Mouse (Mus musculus): ENCODE results near the gene Tox2. TPM values are rescaled to one million over a fixed set of nuclear protein-coding genes. Genes with fewer than 3 reads are reported as not detected.

Tox2 gene
- total RNA-seq, 1 experiment = 0.36 TPM

DNA sequence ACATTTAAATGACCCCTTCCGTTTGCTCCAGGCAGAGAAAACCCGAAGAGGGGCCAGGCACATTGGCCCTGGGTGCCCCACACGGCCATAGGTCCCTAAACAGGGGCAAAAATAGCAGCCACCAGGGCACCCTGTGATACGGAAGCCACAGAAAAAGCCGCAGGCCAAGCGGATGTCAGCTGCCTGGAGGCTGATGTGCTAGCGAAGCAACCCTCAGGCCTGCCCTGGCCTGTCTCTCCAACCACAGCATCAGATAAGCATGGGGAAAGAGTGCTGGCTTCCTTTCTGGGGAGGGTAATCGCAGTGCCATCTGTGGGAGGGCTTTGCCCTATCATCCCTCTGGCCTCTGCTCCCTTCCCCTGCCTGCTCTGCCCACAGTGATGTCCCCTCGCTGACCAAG, 26.1 kb downstream of the Tox2 start:
- no peaks in the 10 kb centered on the region for H3K36me3 ChIP-seq (ENCODE audit: control insufficient read depth, insufficient read depth, low read length, poor library complexity, severe bottlenecking)
- H3K4me1 ChIP-seq (ENCODE audit: control insufficient read depth in 2 of 2, insufficient read depth in 2 of 2, low read length in 2 of 2, poor library complexity in 1 of 2) = no peaks in the 10 kb centered on the region
- in situ Hi-C loops (cut with MboI; ENCODE audit: low sequenced_read_pairs in 2 of 2, unreplicated experiment in 2 of 2) = no loop called here
- H3K4me3 ChIP-seq (ENCODE audit: insufficient read depth in 1 of 2, low read depth in 1 of 2, low read length in 2 of 2, poor library complexity in 1 of 2, severe bottlenecking in 1 of 2) = no peak overlapping the region
- no peak overlapping the region for H3K27ac ChIP-seq (ENCODE audit: insufficient read depth, low read depth, low read length, poor library complexity, severe bottlenecking)
- DNase-seq (ENCODE audit: low read depth, low spot score) = no peak
- no peak overlapping the region for H3K9ac ChIP-seq (ENCODE audit: insufficient read depth, low read depth, low read length, poor library complexity, severe bottlenecking)
- no peaks in the 10 kb centered on the region for H3K9me3 ChIP-seq (ENCODE audit: control insufficient read depth, insufficient read depth, low read depth, low read length)
- no peak for TF ChIP-seq CHD2 (IDR thresholded peaks at IDR 0.05; ENCODE audit: low read depth, low read length)
- TF ChIP-seq HCFC1 (IDR thresholded peaks at IDR 0.05; ENCODE audit: borderline replicate concordance, insufficient read depth, low read length) = no peak
- no peak for TF ChIP-seq MAFK (IDR thresholded peaks at IDR 0.05; ENCODE audit: insufficient read depth, low read depth, low read length)
- TF ChIP-seq ZC3H11A (IDR thresholded peaks at IDR 0.05; ENCODE audit: borderline replicate concordance, low read depth, low read length) = no peak
- no peak for TF ChIP-seq ZNF384 (IDR thresholded peaks at IDR 0.05; ENCODE audit: low read depth, low read length)

DNA sequence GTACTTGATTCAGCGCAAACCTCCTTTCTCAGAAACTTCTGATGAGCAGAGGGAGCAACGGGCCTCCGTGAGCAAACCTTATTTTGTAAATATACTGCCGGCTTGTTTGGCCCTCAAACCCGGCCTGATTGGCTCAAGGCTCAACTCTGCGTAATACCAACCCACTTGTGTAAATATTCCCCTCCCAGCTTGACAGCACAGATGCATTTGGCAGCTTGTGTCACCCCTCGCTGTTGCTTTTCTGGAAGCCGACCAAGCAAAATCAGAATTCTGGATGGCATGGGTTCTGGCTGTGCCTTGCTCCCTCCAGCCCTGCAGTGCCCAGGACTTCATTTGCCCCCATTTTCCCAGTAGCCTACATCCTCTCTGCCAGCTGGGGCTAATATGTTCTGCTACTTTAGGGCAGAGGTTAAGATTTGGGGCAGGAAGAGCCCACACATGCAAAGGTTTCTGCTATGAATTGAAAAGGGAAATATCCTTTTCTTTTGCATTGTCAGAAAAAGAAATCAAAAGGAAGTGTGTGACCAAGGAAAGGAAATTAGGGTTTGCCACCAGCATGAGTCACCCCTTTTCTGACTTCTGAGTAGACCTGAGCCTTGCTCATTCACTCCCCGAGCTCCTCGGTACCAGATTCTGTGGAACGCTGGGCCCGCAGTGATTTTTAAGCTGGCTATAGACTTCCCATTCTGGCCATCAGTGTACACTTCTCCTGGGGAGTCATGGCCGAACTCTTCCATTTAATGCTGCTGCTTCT, 29.0 kb downstream of the Tox2 start:
- H3K9me3 ChIP-seq (ENCODE audit: control insufficient read depth, insufficient read depth, low read depth, low read length) = no peaks in the 10 kb centered on the region
- H3K4me3 ChIP-seq (ENCODE audit: insufficient read depth in 1 of 2, low read depth in 1 of 2, low read length in 2 of 2, poor library complexity in 1 of 2, severe bottlenecking in 1 of 2) = no peak overlapping the region
- H3K27ac ChIP-seq (ENCODE audit: insufficient read depth, low read depth, low read length, poor library complexity, severe bottlenecking) = no peak overlapping the region
- no peak overlapping the region for H3K9ac ChIP-seq (ENCODE audit: insufficient read depth, low read depth, low read length, poor library complexity, severe bottlenecking)
- DNase-seq (ENCODE audit: low read depth, low spot score) = no peak
- H3K36me3 ChIP-seq (ENCODE audit: control insufficient read depth, insufficient read depth, low read length, poor library complexity, severe bottlenecking) = no peaks in the 10 kb centered on the region
- in situ Hi-C loops (cut with MboI; ENCODE audit: low sequenced_read_pairs in 2 of 2, unreplicated experiment in 2 of 2) = no loop called here
- no peaks in the 10 kb centered on the region for H3K4me1 ChIP-seq (ENCODE audit: control insufficient read depth in 2 of 2, insufficient read depth in 2 of 2, low read length in 2 of 2, poor library complexity in 1 of 2)
- TF ChIP-seq CHD2 (IDR thresholded peaks at IDR 0.05; ENCODE audit: low read depth, low read length) (no peak), ZNF384 (IDR thresholded peaks at IDR 0.05; ENCODE audit: low read depth, low read length) (no peak), HCFC1 (IDR thresholded peaks at IDR 0.05; ENCODE audit: borderline replicate concordance, insufficient read depth, low read length) (no peak), MAFK (IDR thresholded peaks at IDR 0.05; ENCODE audit: insufficient read depth, low read depth, low read length) (no peak), ZC3H11A (IDR thresholded peaks at IDR 0.05; ENCODE audit: borderline replicate concordance, low read depth, low read length) (no peak)

DNA sequence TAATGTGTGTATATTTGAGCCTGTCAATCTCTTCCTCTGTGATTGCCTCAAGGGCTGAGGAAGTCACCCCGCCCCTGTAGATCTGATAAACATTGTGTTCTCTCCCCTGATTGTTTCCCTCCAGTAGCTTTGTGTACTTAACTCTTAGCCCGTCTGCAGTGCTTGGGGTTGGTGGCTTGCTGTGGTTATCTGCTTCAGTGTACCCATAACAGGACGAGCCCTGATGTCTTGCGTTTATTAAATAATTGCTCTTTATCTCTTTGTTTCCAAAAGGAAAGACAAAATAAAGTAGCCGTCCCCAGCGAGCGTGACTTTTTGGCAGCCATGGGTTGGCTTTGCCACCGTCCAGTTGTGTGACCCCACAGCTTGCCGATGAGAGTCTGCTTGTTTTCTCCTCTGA, 30.7 kb downstream of the Tox2 start:
- H3K9ac ChIP-seq (ENCODE audit: insufficient read depth, low read depth, low read length, poor library complexity, severe bottlenecking) = no peak overlapping the region
- no peak for DNase-seq (ENCODE audit: low read depth, low spot score)
- H3K9me3 ChIP-seq (ENCODE audit: control insufficient read depth, insufficient read depth, low read depth, low read length) = no peaks in the 10 kb centered on the region
- no peak overlapping the region for H3K27ac ChIP-seq (ENCODE audit: insufficient read depth, low read depth, low read length, poor library complexity, severe bottlenecking)
- no peaks in the 10 kb centered on the region for H3K36me3 ChIP-seq (ENCODE audit: control insufficient read depth, insufficient read depth, low read length, poor library complexity, severe bottlenecking)
- H3K4me1 ChIP-seq (ENCODE audit: control insufficient read depth in 2 of 2, insufficient read depth in 2 of 2, low read length in 2 of 2, poor library complexity in 1 of 2) = no peaks in the 10 kb centered on the region
- H3K4me3 ChIP-seq (ENCODE audit: insufficient read depth in 1 of 2, low read depth in 1 of 2, low read length in 2 of 2, poor library complexity in 1 of 2, severe bottlenecking in 1 of 2) = no peak overlapping the region
- no peak for TF ChIP-seq MAFK (IDR thresholded peaks at IDR 0.05; ENCODE audit: insufficient read depth, low read depth, low read length)
- no peak for TF ChIP-seq HCFC1 (IDR thresholded peaks at IDR 0.05; ENCODE audit: borderline replicate concordance, insufficient read depth, low read length)
- TF ChIP-seq CHD2 (IDR thresholded peaks at IDR 0.05; ENCODE audit: low read depth, low read length) = no peak
- no peak for TF ChIP-seq ZC3H11A (IDR thresholded peaks at IDR 0.05; ENCODE audit: borderline replicate concordance, low read depth, low read length)
- TF ChIP-seq ZNF384 (IDR thresholded peaks at IDR 0.05; ENCODE audit: low read depth, low read length) = no peak
- in situ Hi-C loops (cut with MboI; ENCODE audit: low sequenced_read_pairs in 2 of 2, unreplicated experiment in 2 of 2) = no loop called here

DNA sequence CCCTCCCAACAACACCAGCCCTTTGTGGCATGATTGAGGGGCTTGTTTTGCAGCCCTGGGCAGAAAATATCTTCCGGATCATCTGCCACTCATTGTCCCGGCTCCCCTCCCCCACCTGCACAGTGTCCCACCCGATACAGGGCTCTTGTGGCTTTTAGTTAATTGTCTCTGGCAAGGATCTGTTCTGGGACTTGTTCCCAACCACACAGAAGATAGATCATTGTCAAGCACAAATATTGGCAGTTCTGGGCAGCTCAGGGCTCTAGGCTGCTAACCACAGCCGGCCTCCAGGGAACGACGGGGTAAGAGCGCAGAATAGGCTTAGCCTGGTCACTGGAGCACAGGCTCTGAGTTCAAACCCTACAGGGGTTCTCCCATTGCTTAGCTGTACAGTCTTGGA, 33.1 kb downstream of the Tox2 start:
- in situ Hi-C loops (cut with MboI; ENCODE audit: low sequenced_read_pairs in 2 of 2, unreplicated experiment in 2 of 2) = no loop called here
- Histone ChIP-seq H3K9me3 (ENCODE audit: control insufficient read depth, insufficient read depth, low read depth, low read length) (no peaks in the 10 kb centered on the region), H3K36me3 (ENCODE audit: control insufficient read depth, insufficient read depth, low read length, poor library complexity, severe bottlenecking) (no peaks in the 10 kb centered on the region), H3K4me1 (ENCODE audit: control insufficient read depth in 2 of 2, insufficient read depth in 2 of 2, low read length in 2 of 2, poor library complexity in 1 of 2) (no peaks in the 10 kb centered on the region), H3K27ac (ENCODE audit: insufficient read depth, low read depth, low read length, poor library complexity, severe bottlenecking) (no peak overlapping the region), H3K9ac (ENCODE audit: insufficient read depth, low read depth, low read length, poor library complexity, severe bottlenecking) (no peak overlapping the region), H3K4me3 (ENCODE audit: insufficient read depth in 1 of 2, low read depth in 1 of 2, low read length in 2 of 2, poor library complexity in 1 of 2, severe bottlenecking in 1 of 2) (no peak overlapping the region)
- TF ChIP-seq ZC3H11A (IDR thresholded peaks at IDR 0.05; ENCODE audit: borderline replicate concordance, low read depth, low read length) (no peak), ZNF384 (IDR thresholded peaks at IDR 0.05; ENCODE audit: low read depth, low read length) (no peak), CHD2 (IDR thresholded peaks at IDR 0.05; ENCODE audit: low read depth, low read length) (no peak), MAFK (IDR thresholded peaks at IDR 0.05; ENCODE audit: insufficient read depth, low read depth, low read length) (no peak), HCFC1 (IDR thresholded peaks at IDR 0.05; ENCODE audit: borderline replicate concordance, insufficient read depth, low read length) (no peak)
- no peak for DNase-seq (ENCODE audit: low read depth, low spot score)

Measured in ES-E14 (cell line).